Mouse (Mus musculus) cortical plate, adult 2 months (tissue): ENCODE data around the gene Trit1. TPM values are rescaled to one million over a fixed set of nuclear protein-coding genes. Genes with fewer than 3 reads are reported as not detected.

Experiments
- H3K27ac ChIP-seq: fragments of 200-500 bp; 2 replicates; pipeline ENCODE4 v1.5.1; 2012; ENCODE audit warnings: low read length, control low read depth, inconsistent platforms; ENCODE audit not compliant: insufficient read depth
- H3K4me1 ChIP-seq: fragments of 200-500 bp; 2 replicates; pipeline ENCODE4 v1.6.1; 2011; ENCODE audit warnings: low read length; ENCODE audit not compliant: control insufficient read depth, insufficient read depth
- H3K4me3 ChIP-seq: fragments of 200-500 bp; 2 replicates; pipeline ENCODE4 v1.5.1; 2011; ENCODE audit warnings: mild to moderate bottlenecking, low read length, control low read depth; ENCODE audit not compliant: insufficient read depth
- CTCF ChIP-seq: fragments of 200-500 bp; IDR thresholded peaks from 2 replicates; pipeline ENCODE4 v1.5.1; 2011; ENCODE audit warnings: mild to moderate bottlenecking, control low read depth, low read length; ENCODE audit not compliant: insufficient read depth; ENCODE audit errors: extremely low read depth
- POLR2A ChIP-seq: fragments of 200-500 bp; IDR thresholded peaks from 2 replicates; pipeline ENCODE4 v1.6.1; 2011; ENCODE audit warnings: mild to moderate bottlenecking, low read length, control low read depth; ENCODE audit not compliant: insufficient read depth; ENCODE audit errors: extremely low read depth
- polyA plus RNA-seq: library from polyadenylated mRNA; depleted of rRNA; stranded (reverse); fragments of >200 nt; gene quantifications from 2 replicates; pipeline ENCODE4 v1.2.3, GENCODE M21; 2012; rRNA removed

Gene Trit1
- polyA plus RNA-seq, 1 experiment: 12.6 TPM

- Histone ChIP-seq H3K4me3 (no peak overlapping the region), H3K4me1 (no peaks in the 10 kb centered on the region), H3K27ac (no peak overlapping the region)
- no peak for TF ChIP-seq CTCF
- no peak for TF ChIP-seq POLR2A
Measured at GRCm38 (mm10) chr4:123092621-123093020, 76.2 kb downstream of the Trit1 start.

GRCm38 (mm10) chr4:123093064-123093776 is 76.8 kb downstream of the Trit1 start:
- Histone ChIP-seq H3K27ac (no peak overlapping the region), H3K4me3 (no peak overlapping the region), H3K4me1 (no peaks in the 10 kb centered on the region)
- TF ChIP-seq CTCF: no peak
- TF ChIP-seq POLR2A: no peak

- no peak overlapping the region for H3K4me3 ChIP-seq
Measured at GRCm38 (mm10) chr4:123093869-123094268, 77.5 kb downstream of the Trit1 start.

More at GRCm38 (mm10) chr4:123093869-123094268, 77.5 kb downstream of the Trit1 start:
- no peak for TF ChIP-seq CTCF
- TF ChIP-seq POLR2A: no peak
- Histone ChIP-seq H3K27ac (no peak overlapping the region), H3K4me1 (no peaks in the 10 kb centered on the region)

Other genes with a start within 250 kb of the Trit1 start
- gene Ppt1, start 180.4 kb upstream of the Trit1 start, polyA plus RNA-seq: 117 and 120 TPM in 2 replicates
- gene Cap1, start 130.5 kb upstream of the Trit1 start, polyA plus RNA-seq: 134 and 146 TPM in 2 replicates
- 36.1 and 37.3 TPM in 2 replicates for gene Mfsd2a, start 55.4 kb upstream of the Trit1 start, polyA plus RNA-seq
- gene Mycl, start 20.9 kb upstream of the Trit1 start, polyA plus RNA-seq: 8.4 and 10.1 TPM in 2 replicates
- 0.15 and 0.40 TPM in 2 replicates for gene Bmp8b, start 88.6 kb downstream of the Trit1 start, polyA plus RNA-seq
- gene Oxct2b, start 99.7 kb downstream of the Trit1 start, polyA plus RNA-seq: 0.08 and 0.21 TPM in 2 replicates
- 18.2 and 19.7 TPM in 2 replicates for gene Ppie, start 123.4 kb downstream of the Trit1 start, polyA plus RNA-seq
- 562 and 609 TPM in 2 replicates for gene Hpcal4, start 166.6 kb downstream of the Trit1 start, polyA plus RNA-seq
- gene Nt5c1a, start 184.9 kb downstream of the Trit1 start, polyA plus RNA-seq: 3.3 and 3.7 TPM in 2 replicates
- 2.0 TPM in 2 replicates for gene Heyl, start 217.0 kb downstream of the Trit1 start, polyA plus RNA-seq
- 35.3 and 35.6 TPM in 2 replicates for gene Pabpc4, start 245.8 kb downstream of the Trit1 start, polyA plus RNA-seq